ENCODE assay signal across 35 mouse cellular contexts in genomic region chr13:31828446-31828845, GRCm38 (mm10). TPM values are rescaled to one million over a fixed set of nuclear protein-coding genes. Genes with fewer than 3 reads are reported as not detected.
"Had no signal": no experiment of that assay in that cellular context is flagged by ENCODE, and none has a peak within 500 bp of the region (broad histone marks: within the 10 kb centered on the region; RNA-seq: fewer than 3 reads in every experiment).

No protein-coding gene starts in this region.

- H3K4me3 ChIP-seq: limb, embryonic 10.5 days; limb, embryonic 12.5 days; limb, embryonic 13.5 days; limb, embryonic 15.5 days; liver, embryonic 12.5 days; liver, embryonic 13.5 days; liver, embryonic 15.5 days; lung, embryonic 15.5 days; megakaryocyte, embryonic 14.5 days; midbrain, embryonic 10.5 days; midbrain, embryonic 12.5 days; midbrain, embryonic 13.5 days; midbrain, embryonic 15.5 days; myocyte; neural tube, embryonic 12.5 days; neural tube, embryonic 13.5 days had no signal

- H3K27ac ChIP-seq: limb, embryonic 10.5 days; limb, embryonic 12.5 days; limb, embryonic 13.5 days; limb, embryonic 15.5 days; liver, embryonic 12.5 days; liver, embryonic 13.5 days; liver, embryonic 14.5 days; liver, embryonic 15.5 days; lung, embryonic 15.5 days; macrophage; midbrain, embryonic 10.5 days; midbrain, embryonic 12.5 days; midbrain, embryonic 13.5 days; midbrain, embryonic 15.5 days; neural tube, embryonic 12.5 days; neural tube, embryonic 13.5 days had no signal

- H3K9me3 ChIP-seq: limb, embryonic 10.5 days; limb, embryonic 12.5 days; limb, embryonic 13.5 days; limb, embryonic 15.5 days; liver, embryonic 12.5 days; liver, embryonic 13.5 days; liver, embryonic 15.5 days; lung, embryonic 15.5 days; megakaryocyte, embryonic 14.5 days; midbrain, embryonic 10.5 days; midbrain, embryonic 12.5 days; midbrain, embryonic 13.5 days; midbrain, embryonic 15.5 days; neural tube, embryonic 12.5 days; neural tube, embryonic 13.5 days had no signal

- ATAC-seq: liver, embryonic 12.5 days; liver, postnatal 0 days; lung, postnatal 0 days; midbrain, embryonic 13.5 days; midbrain, embryonic 15.5 days had no signal

- H3K4me2 ChIP-seq: limb, embryonic 12.5 days; limb, embryonic 13.5 days; limb, embryonic 15.5 days; liver, embryonic 11.5 days; liver, embryonic 12.5 days; liver, embryonic 13.5 days; liver, embryonic 15.5 days; lung, embryonic 14.5 days; lung, embryonic 15.5 days; midbrain, embryonic 12.5 days; midbrain, embryonic 13.5 days; midbrain, embryonic 15.5 days; neural tube, embryonic 12.5 days; neural tube, embryonic 13.5 days had no signal

- H3K4me1 ChIP-seq: liver, embryonic 12.5 days; liver, embryonic 13.5 days; liver, embryonic 15.5 days; midbrain, embryonic 12.5 days; midbrain, embryonic 13.5 days; midbrain, embryonic 15.5 days; neural tube, embryonic 12.5 days had no signal

- H3K9ac ChIP-seq: limb, embryonic 12.5 days; limb, embryonic 13.5 days; limb, embryonic 15.5 days; liver, embryonic 12.5 days; liver, embryonic 13.5 days; liver, embryonic 14.5 days; liver, embryonic 15.5 days; liver, postnatal 0 days; lung, embryonic 14.5 days; lung, embryonic 15.5 days; midbrain, embryonic 12.5 days; midbrain, embryonic 13.5 days; midbrain, embryonic 15.5 days; neural tube, embryonic 12.5 days; neural tube, embryonic 13.5 days had no signal

- DNase-seq: left cerebral cortex, postnatal 4 days; liver; liver, embryonic 13.5 days; liver, postnatal 0 days; lung, adult 18-20 months; lung, adult 2 months; lung, embryonic 14.5 days; lung, postnatal 10 days; lung, postnatal 14 days; lung, postnatal 36 days; lung, postnatal 4 days; midbrain, embryonic 14.5 days had no signal

- H3K27me3 ChIP-seq: midbrain, embryonic 13.5 days; neural tube, embryonic 12.5 days had no signal

- H3K36me3 ChIP-seq: limb, embryonic 10.5 days; limb, embryonic 12.5 days; limb, embryonic 13.5 days; limb, embryonic 15.5 days; liver, embryonic 12.5 days; liver, embryonic 13.5 days; liver, embryonic 15.5 days; lung, embryonic 15.5 days; midbrain, embryonic 10.5 days; midbrain, embryonic 12.5 days; midbrain, embryonic 13.5 days; midbrain, embryonic 15.5 days; neural tube, embryonic 12.5 days; neural tube, embryonic 13.5 days had no signal

RNA-seq across cellular contexts. Expression of gene Foxc1, which starts 22.0 kb away (rescaled TPM):
- total RNA-seq: megakaryocyte progenitor cell, adult 5-6 weeks; megakaryocyte-erythroid progenitor cell, adult 5-6 weeks; monocyte, adult 5-6 weeks had no signal
- polyA plus RNA-seq: liver, embryonic 16.5 days; liver, postnatal 0 days; macrophage had no signal
